Mouse (Mus musculus) heart, adult 8-10 months (tissue): ENCODE measurements around the gene Trio. TPM values are rescaled to one million over a fixed set of nuclear protein-coding genes. Genes with fewer than 3 reads are reported as not detected.

Experiments used
- DNase-seq: peaks from one replicate; pipeline ENCODE4 v3.0.0; 2022; ENCODE audit warnings: low spot score
- total RNA-seq, 4 experiments: library from RNA; stranded (reverse); gene quantifications; 2 replicates each; pipeline ENCODE4 v1.2.4; 2022

The Trio gene
- total RNA-seq, 4 experiments from 2014 or later = 35.3 to 42.6 (median 36.6) TPM

GRCm38 (mm10) chr15:27991892-27992593 is 33.6 kb downstream of the Trio start:
- DNase-seq = no peak

DNA sequence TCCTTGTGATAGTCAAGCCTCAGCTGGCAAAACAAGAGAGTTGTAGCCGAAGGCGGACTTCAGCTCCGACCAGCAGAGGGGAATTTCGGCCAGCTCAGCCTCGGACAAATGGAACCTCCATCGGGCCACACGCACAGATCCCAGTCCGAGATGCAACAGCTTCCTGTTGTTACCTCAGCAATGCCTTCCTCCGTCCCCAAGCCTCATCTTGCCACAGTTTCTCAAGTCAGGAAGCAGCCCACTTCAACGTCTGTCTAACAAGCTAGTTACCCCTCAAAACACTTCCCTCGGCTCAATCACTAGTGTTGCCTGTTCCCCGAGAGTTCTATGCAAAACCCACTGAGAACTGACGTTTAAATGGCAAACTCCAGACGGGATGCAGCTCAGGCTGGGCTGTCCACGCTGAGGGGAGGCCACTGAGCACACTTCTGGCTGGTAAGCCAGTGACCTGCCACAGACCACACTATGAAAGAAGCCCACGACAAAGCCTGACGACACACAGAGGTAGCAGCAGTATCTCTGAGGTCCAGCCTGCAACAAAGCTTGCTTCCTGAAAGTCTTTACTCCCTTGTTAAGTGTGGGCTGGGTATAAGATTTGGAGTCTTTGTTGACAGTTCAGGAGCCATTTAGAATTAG is 34.5 kb downstream of the Trio start:
- no peak for DNase-seq

GRCm38 (mm10) chr15:27987979-27988378 is 37.7 kb downstream of the Trio start:
- no peak for DNase-seq

GRCm38 (mm10) chr15:27984881-27985280 is 40.8 kb downstream of the Trio start:
- no peak for DNase-seq

GRCm38 (mm10) chr15:27981764-27982500 is 43.7 kb downstream of the Trio start:
- DNase-seq = no peak

DNA sequence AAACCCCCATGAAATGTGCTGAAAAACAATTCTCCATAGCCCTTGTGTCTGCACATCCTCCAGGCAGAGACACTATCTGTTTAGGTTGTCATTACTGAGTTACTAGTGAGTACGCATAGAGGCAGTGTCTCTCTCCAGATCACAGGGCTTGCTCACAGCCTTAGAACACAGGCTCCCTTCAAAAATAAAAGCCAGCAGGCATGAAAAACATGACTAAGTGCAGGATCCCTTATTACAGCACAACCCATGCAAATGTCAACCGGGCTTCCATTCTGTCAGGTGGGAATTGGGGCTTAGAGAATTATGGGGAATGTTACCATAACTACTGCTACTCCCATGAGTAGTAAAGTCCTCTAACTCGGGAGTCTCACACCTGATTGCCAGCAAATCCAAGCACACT is 44.4 kb downstream of the Trio start:
- no peak for DNase-seq

- no peak for DNase-seq
These were observed 45.2 kb downstream of the Trio start for GRCm38 (mm10) chr15:27980436-27980835.

DNA sequence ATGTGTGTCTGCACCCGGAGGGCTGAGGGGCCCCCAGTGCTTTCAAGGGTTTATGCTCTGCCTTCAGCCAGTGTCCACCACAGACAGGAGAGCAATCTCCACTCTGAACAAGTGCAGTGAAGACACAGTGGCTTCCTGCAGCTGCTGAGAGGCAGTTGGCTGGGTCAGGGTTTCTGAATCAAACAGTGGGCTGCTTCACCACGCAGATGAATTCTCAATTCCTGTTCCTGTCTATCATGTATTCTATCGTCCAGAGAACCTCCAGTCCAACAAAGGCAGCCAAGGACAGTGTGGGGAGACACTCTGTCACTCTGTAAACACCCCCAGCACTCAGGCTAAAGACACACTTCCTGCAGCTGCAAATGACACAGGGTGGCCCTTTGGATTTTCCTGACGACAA is 48.7 kb downstream of the Trio start:
- no peak for DNase-seq

DNA sequence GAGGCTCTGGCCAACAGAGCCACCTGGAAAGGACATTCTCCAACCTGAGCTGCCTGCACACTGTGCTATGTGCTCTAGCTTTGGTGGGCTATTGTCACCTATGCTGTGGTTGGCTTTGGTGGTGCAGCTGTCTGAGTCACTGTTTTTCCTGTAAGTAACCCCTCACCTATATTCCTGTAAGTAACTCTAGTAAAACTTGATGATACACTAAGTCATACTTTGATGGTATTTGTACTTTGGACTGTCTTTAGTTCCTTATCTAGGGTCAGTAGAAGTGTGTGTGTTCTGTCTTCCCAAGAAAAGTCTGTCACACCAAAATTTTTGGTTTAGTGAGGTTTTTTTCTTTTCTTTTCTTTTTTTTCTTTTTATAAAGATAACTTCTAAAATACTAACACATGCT is 49.3 kb downstream of the Trio start:
- no peak for DNase-seq

GRCm38 (mm10) chr15:27974637-27975036 is 51.0 kb downstream of the Trio start:
- no peak for DNase-seq

DNA sequence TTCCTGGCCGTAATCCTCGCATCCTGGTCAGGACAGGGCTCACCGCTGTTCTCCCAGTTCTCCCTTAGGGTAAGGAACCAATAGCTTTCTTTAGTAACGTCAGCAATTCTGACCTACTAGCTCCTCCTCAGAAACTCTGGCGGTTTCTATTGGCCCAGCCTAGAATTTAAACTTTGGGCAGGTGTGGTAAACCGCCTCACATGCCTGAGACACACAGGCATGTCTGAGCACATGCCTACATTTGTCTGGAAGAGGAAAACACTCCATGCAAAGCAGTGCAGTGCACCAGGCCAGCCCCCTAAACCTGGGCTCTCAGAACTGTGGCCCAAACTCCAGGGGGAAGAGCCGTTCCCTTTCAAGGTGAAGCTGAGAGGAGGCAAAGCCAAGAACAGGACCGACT is 57.5 kb downstream of the Trio start:
- DNase-seq = no peak

GRCm38 (mm10) chr15:27967128-27967876 is 58.3 kb downstream of the Trio start:
- DNase-seq = no peak

DNA sequence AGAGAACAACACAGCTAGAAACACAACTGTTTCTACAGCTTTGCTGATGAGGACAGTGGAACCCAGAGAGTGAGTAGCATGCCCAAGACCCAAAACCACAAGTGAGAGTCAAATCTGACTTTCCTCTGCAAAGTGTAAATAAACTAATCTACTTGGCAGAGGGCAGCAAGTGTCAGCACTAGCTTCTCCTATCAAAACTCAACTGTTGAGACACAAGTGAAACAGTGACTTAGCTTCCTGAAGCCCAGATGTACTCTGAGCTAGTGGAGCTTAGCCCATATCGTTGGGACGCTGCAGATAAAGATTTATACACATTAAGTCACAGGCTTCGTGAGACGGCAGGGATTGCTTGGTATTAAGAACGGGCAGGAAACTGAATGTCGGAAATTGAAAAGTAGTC is 60.8 kb downstream of the Trio start:
- no peak for DNase-seq

GRCm38 (mm10) chr15:27963506-27963905 is 62.1 kb downstream of the Trio start:
- DNase-seq = no peak

DNA sequence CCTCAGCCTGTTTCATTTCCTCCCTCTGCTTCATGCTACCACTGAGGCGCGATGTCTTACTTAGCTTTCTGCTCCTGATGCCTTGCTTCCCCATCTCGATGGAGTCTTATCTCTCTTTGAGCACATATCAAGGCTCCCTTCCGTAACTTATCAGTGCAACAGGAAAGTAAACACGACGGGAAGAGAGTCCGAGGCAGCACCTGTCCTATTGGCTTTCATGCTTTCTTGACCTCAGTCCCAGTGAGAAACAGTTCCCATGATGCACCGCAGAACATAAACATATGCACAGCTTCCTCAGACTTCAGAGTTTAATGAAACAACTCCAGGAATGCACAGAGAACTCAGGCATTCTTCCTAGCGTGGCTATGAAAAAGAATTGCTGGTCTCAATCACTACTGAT is 65.0 kb downstream of the Trio start:
- DNase-seq = no peak

- DNase-seq = no peak
These were observed 67.8 kb downstream of the Trio start for GRCm38 (mm10) chr15:27957867-27958266.

DNA sequence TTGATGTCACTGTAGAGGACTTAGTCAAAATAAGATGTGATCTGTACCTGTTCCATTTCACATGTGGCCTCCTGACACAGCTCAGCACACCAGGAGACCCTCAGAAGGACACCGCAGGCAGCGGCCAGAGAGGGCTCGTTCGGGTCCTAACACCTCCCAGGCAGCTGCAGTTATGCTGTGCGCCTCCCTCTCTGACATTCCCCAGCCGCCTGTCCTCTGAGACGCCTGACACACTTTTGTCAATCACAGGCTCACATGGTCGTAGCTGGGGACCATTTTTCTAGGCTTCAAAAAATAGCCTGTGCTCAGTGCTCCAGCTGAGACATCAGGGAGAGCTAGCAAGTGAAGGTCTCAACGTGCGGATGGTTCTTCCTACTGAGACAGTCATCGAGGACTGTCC is 70.0 kb downstream of the Trio start:
- DNase-seq = no peak

DNA sequence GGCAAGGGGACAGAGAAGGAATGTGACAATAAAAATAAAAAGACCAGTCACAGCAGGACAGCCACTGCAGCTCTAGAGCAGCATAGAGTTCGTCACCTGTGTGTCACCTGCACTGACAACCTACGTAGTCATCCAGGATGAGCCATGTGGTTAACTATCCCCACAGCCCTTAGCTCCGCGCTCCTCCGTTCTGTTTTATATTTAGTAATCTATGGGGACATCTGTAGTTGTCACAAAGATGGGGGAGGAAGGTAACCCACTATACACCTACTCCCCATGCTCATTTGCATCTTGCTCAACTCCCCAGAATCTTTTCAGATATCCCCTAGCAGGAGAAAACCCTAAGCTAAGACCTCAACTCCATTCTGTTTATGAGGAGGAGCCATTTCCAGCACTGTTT is 71.3 kb downstream of the Trio start:
- DNase-seq = no peak

GRCm38 (mm10) chr15:27953570-27953969 is 72.1 kb downstream of the Trio start:
- no peak for DNase-seq

DNA sequence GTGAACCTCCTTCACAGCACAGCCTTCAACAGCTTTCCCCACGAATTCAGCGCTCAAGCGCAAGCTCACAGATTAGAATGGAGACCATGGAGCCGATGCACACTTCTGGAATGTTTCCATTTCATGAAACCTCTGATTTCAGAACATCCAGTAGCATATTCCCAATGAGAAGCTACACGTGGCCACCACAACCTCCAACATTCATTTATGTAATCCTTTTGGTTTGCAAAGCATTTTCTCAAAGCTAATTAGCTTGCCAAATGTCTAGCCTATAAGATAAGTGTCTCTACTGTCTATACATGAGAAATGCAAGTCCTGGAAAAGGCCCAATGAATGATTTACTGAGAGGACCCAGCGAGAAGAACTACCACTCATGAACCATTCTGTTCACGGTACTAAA is 74.5 kb downstream of the Trio start:
- DNase-seq = no peak

DNA sequence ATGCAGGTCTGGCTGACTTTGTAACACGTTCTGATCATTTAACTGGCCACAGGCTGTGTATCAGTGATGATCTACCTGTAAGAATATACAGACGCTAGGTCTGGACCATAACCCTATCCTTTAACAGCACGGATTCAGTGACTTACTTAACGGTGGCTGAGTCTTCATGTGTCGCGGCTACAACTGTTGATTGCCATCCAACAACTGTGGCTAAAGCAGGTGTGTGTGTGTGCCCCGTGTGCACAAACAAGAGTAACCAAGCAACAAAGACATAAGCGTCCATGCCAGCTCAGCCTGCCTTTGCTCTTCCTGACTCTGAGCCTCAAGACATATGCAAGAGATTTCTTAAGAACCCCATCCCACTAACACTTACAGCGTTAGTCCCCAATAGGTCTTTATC is 76.5 kb downstream of the Trio start:
- DNase-seq = no peak

- DNase-seq = no peak
These were observed 77.8 kb downstream of the Trio start for GRCm38 (mm10) chr15:27947880-27948279.
